Mouse (Mus musculus) skeletal muscle tissue, postnatal 0 days (tissue): ENCODE measurements around the gene Exoc1. TPM values are rescaled to one million over a fixed set of nuclear protein-coding genes. Genes with fewer than 3 reads are reported as not detected.

Experiments used
- polyA plus RNA-seq: library from polyadenylated mRNA; unstranded; fragments of >200 nt; fragmentation: Nextera tagmentation; extraction: Ambion mirVana; gene quantifications from 2 replicates; pipeline ENCODE4 v1.2.1, GENCODE M21; 2015

The Exoc1 gene
- polyA plus RNA-seq: 10.2 and 10.8 TPM in 2 replicates

GRCm38 (mm10) chr5:76529040-76529703, at the start of gene Exoc1:
TSS of gene Exoc1 (plus strand) at chr5:76529311.

GRCm38 (mm10) chr5:76483811-76484210, 45.3 kb upstream of the Exoc1 start, which contains the start of gene Gm7271:
TSS of gene Gm7271 (plus strand) at chr5:76484040.

GRCm38 (mm10) chr5:76588551-76589283, 59.6 kb downstream of the Exoc1 start, which contains the start of gene Cep135:
TSS of gene Cep135 (plus strand) at chr5:76588698.

Other genes starting within 250 kb of the Exoc1 start
- 5.8 and 7.1 TPM in 2 replicates for gene Clock, start 224.5 kb upstream of the Exoc1 start, polyA plus RNA-seq
- not detected in 2 replicates for gene Pdcl2, start 198.2 kb upstream of the Exoc1 start, polyA plus RNA-seq
- gene Nmu, start 165.5 kb upstream of the Exoc1 start, polyA plus RNA-seq: not detected in 2 replicates
- 0.31 TPM in 1 of 2 replicates, not detected in the other for gene Gm7271, start 45.3 kb upstream of the Exoc1 start, polyA plus RNA-seq
- 1.5 and 1.8 TPM in 2 replicates for gene Cep135, start 59.4 kb downstream of the Exoc1 start, polyA plus RNA-seq
- 6.3 and 6.6 TPM in 2 replicates for gene C530008M17Rik, start 127.2 kb downstream of the Exoc1 start, polyA plus RNA-seq